Mouse (Mus musculus) G1E (cell line): Measurements from ENCODE around the gene Lypd6.

Experiments used
- CTCF ChIP-seq: IDR thresholded peaks from 2 replicates; pipeline ENCODE4 v1.5.1; 2012; ENCODE audit warnings: low read depth, low read length, inconsistent platforms, mixed read lengths
- GATA1 ChIP-seq: IDR thresholded peaks from 2 replicates; pipeline ENCODE4 v1.6.1; 2012; ENCODE audit warnings: borderline replicate concordance, low read length, inconsistent platforms, mixed read lengths
- GATA2 ChIP-seq: IDR thresholded peaks from 2 replicates; pipeline ENCODE4 v1.6.1; 2012; ENCODE audit warnings: low read depth, low read length, inconsistent platforms, borderline replicate concordance
- TAL1 ChIP-seq: conservative IDR thresholded peaks from 2 replicates; pipeline ENCODE4 v1.6.1; 2012; ENCODE audit warnings: low read depth, low read length, inconsistent platforms, mixed read lengths

GRCm38 (mm10) chr2:50112427-50112826 is 46.2 kb downstream of the Lypd6 start:
- no peak for TF ChIP-seq CTCF
- no peak for TF ChIP-seq TAL1
- no peak for TF ChIP-seq GATA1
- no peak for TF ChIP-seq GATA2
